Mouse (Mus musculus) testis, adult 2 months (tissue): ENCODE data around the gene 1700003E16Rik. TPM values are rescaled to one million over a fixed set of nuclear protein-coding genes. Genes with fewer than 3 reads are reported as not detected.

Experiments used
- H3K27ac ChIP-seq: fragments of 200-500 bp; 2 replicates; pipeline ENCODE4 v1.5.1; 2012; ENCODE audit warnings: low read depth, low read length; ENCODE audit not compliant: control insufficient read depth, insufficient read depth
- H3K27me3 ChIP-seq: fragments of 200-500 bp; 2 replicates; pipeline ENCODE4 v1.6.1; 2012; ENCODE audit warnings: mild to moderate bottlenecking, low read length, moderate library complexity; ENCODE audit not compliant: control insufficient read depth, insufficient read depth
- H3K36me3 ChIP-seq: fragments of 200-500 bp; 2 replicates; pipeline ENCODE4 v1.6.1; 2012; ENCODE audit warnings: mild to moderate bottlenecking, low read length; ENCODE audit not compliant: control insufficient read depth, insufficient read depth
- H3K4me1 ChIP-seq: fragments of 200-500 bp; 2 replicates; pipeline ENCODE4 v1.6.1; 2012; ENCODE audit warnings: low read length; ENCODE audit not compliant: control insufficient read depth, insufficient read depth
- H3K4me3 ChIP-seq: fragments of 200-500 bp; 2 replicates; pipeline ENCODE4 v1.5.1; 2012; ENCODE audit warnings: low read depth, mild to moderate bottlenecking, low read length, moderate library complexity, mixed read lengths; ENCODE audit not compliant: control insufficient read depth
- CTCF ChIP-seq: fragments of 200-500 bp; IDR thresholded peaks from 2 replicates; pipeline ENCODE4 v1.5.1; 2012; ENCODE audit warnings: low read depth, mild to moderate bottlenecking, inconsistent platforms, low read length, moderate library complexity; ENCODE audit not compliant: control insufficient read depth, insufficient read depth, insufficient replicate concordance
- POLR2A ChIP-seq: fragments of 200-500 bp; IDR thresholded peaks from 2 replicates; pipeline ENCODE4 v1.6.1; 2012; ENCODE audit warnings: low read depth, mild to moderate bottlenecking, inconsistent platforms, low read length, moderate library complexity; ENCODE audit not compliant: control insufficient read depth
- polyA plus RNA-seq: library from polyadenylated mRNA; depleted of rRNA; stranded (reverse); fragments of >200 nt; gene quantifications from 2 replicates; pipeline ENCODE4 v1.2.3, GENCODE M21; 2012

1700003E16Rik gene
- polyA plus RNA-seq, 1 experiment = 604 TPM

DNA sequence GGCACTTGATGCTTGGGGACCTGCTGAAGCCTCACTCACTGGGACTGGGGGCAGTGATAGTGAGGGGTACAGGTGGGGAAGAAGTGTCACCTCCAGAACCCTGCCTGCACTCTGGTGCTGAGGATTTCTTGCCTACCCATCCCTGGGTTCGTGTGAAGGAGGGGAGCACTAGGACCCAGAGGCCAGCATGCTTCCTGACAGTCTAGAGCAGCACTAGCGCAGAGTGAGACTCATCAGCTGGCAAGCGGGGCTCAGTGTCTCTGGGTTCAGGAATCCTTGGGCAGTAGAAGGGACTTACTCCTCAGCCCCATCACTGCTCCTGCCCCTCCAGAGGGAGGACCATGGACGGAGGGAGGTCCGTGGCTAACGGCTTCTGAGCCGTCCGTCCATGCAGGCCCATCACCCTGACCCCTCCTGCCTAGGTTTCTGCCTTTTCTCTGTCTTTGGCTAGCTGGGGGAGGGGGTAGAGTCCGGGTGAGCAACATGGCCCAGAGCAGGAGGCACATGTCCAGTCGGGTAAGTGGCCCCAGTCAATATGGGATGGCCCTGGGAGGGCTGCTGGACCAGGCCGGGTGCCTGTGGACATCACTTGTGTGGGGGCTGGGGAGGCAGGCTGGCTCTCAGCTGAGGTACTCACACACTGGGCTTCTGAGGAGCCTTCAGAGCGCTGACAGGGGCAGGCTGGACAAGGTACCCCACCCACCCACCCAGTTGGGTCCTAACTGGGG, 23.4 kb downstream of the 1700003E16Rik start:
- Histone ChIP-seq H3K27me3 (no peaks in the 10 kb centered on the region), H3K4me3 (no peak overlapping the region), H3K36me3 (peaks cover 2% of the 10 kb centered on the region), H3K4me1 (no peaks in the 10 kb centered on the region; the same call in 1 of the 2 replicates), H3K27ac (no peak overlapping the region)
- TF ChIP-seq POLR2A (no peak; the same call in 1 of the 2 replicates), CTCF (no peak)

DNA sequence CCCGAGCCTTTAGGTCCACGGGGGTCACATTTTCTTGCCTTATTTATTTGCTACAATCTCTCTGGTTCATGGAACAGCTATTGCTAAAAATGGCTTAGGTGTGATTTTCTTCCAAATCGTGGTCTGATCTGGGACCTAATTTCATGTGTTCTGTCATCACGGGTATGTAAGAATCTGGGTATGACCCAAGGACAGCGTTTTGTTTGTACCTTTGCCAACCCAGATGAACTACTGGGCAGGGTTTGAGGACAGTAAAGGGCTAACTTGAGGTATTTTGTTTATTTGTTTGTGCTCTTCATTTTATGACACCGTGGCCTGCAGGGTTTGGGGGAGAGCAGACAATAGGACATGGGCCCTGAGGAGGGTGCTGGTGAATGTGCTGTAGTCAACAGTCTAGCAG, 24.4 kb downstream of the 1700003E16Rik start:
- Histone ChIP-seq H3K4me1 (no peaks in the 10 kb centered on the region; the same call in none of the 2 replicates), H3K27ac (no peak overlapping the region), H3K27me3 (no peaks in the 10 kb centered on the region), H3K36me3 (peaks cover 2% of the 10 kb centered on the region), H3K4me3 (no peak overlapping the region)
- no peak for TF ChIP-seq POLR2A
- no peak for TF ChIP-seq CTCF

DNA sequence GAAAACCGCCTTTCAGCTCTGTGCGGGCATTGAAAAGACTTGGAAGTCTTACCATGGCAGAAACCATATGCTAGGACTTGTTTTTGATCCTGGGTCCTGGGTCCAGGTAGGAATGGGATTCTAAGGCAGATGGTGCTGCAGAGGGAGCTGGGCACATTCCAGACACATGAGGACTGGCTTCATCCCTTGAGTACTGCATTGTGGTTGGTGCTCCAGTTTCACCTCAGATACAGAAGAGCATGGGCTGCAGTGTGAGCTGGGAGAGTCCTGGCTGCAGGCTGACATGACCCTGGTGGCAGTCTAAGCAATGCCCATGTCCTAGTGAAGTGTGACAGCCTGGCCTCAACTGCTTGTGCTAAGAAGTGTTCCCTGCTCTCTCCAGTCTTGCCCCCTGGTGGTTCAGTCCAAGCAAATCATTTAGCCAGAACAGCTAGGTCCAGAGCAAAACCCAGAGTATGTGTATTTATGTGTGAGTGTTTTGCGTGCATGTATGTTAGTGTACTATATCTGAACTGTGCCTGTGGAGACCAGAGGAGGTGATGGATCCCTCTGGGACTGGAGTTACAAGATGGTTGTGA, 28.7 kb downstream of the 1700003E16Rik start:
- peak; percentile 33; the same call in 1 of the 2 replicates for TF ChIP-seq CTCF
- TF ChIP-seq POLR2A = no peak; the same call in 1 of the 2 replicates
- H3K4me1 ChIP-seq = peaks cover 4% of the 10 kb centered on the region; the same call in 1 of the 2 replicates
- H3K27me3 ChIP-seq = no peaks in the 10 kb centered on the region
- peaks cover 2% of the 10 kb centered on the region for H3K36me3 ChIP-seq
- no peak overlapping the region for H3K4me3 ChIP-seq
- no peak overlapping the region for H3K27ac ChIP-seq

DNA sequence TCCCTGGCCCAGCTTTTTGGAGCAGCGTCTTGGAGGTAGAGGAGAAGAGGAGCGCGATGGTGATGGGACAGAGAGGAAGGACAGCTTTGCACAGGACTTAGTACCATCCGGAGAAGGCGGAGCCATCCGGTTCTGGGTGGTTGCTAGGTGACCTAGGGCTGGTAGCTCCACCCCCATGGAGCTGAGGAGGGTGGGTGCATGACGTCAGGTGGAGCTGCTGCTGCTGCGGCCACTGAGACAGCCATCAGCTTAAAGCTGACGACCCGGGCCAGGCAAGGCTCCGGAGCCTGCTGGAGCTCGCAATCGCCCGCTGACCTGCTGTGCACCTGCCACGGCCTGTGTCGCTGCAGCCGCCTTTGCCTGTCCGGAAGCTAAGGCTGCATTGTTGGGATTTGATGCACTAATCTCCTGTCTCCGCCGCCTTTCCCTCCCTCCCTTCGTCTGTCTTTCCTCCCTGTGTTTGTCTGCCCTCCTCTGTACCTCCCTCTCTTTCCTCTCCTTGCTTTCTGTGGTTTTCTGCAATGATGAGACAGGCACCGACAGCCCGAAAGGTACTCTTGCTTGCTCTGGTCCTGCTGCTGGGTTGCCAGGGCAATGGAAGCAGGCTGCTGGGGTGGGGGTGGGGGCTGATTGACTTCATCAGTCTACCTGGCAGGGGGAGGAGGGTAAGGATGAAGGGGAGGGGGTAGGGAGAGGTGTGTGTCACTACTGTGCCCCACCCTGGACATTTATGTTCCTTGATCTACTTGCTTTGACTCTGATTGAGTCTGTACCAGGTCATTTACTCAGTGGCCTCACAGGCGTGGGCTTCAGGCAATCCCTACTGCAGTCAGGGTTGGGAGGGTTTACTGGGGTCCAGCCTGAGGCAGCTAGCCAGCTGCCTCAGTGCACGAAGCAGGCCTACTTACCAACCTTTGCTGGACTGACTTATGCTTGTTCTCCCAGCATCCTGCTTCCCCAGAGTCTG, 30.0 kb downstream of the 1700003E16Rik start:
- Histone ChIP-seq H3K4me3 (no peak overlapping the region; the same call in none of the 2 replicates), H3K27me3 (no peaks in the 10 kb centered on the region), H3K36me3 (peaks cover 2% of the 10 kb centered on the region), H3K27ac (no peak overlapping the region), H3K4me1 (peaks cover 4% of the 10 kb centered on the region; the same call in 1 of the 2 replicates)
- TF ChIP-seq POLR2A (no peak), CTCF (no peak)

DNA sequence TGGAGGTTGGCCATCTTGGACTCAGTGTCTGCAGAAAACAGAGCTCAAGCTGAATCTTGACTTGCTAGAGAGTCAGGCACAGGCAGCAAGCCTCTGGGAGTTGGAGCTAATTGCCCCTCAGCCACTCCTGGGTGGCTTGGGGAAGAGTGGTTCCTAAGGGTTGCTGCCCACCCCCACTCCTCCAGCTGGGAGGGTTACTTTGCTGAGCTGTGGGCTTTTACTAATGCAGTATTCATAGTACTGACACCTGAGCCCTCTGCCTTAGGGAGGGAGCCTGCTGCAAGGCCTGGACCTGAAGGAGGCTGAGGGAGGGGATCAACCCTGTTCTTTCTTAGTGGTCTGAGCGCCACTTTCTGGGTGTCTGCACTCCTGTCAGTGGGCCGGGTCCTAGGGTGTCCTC, 30.7 kb downstream of the 1700003E16Rik start:
- Histone ChIP-seq H3K4me1 (peaks cover 4% of the 10 kb centered on the region; the same call in 1 of the 2 replicates), H3K27ac (no peak overlapping the region), H3K36me3 (peaks cover 2% of the 10 kb centered on the region), H3K4me3 (no peak overlapping the region), H3K27me3 (no peaks in the 10 kb centered on the region)
- TF ChIP-seq CTCF = no peak
- no peak for TF ChIP-seq POLR2A

DNA sequence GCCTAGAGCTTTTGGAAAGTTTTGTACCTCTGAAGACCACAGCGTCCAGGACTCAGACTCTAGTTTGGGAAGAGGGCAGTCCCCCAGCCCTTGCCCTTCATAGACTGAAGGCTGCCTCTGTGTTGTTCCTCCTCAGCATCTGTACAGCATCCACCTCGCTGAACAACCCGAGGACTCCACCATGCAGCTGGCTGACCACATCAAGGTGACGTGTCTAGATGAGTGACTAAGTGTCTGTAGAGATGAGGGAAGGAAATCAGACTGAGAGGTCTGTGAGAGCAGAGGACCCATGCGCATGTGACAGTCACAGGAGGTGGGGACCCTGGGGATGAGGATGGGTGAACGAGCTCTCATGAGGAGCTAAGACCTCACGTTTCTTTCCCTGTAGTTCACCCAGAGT, 37.4 kb downstream of the 1700003E16Rik start:
- TF ChIP-seq POLR2A = no peak
- no peak for TF ChIP-seq CTCF
- Histone ChIP-seq H3K27ac (no peak overlapping the region), H3K36me3 (peaks cover 3% of the 10 kb centered on the region), H3K4me1 (no peaks in the 10 kb centered on the region), H3K27me3 (no peaks in the 10 kb centered on the region), H3K4me3 (no peak overlapping the region)

DNA sequence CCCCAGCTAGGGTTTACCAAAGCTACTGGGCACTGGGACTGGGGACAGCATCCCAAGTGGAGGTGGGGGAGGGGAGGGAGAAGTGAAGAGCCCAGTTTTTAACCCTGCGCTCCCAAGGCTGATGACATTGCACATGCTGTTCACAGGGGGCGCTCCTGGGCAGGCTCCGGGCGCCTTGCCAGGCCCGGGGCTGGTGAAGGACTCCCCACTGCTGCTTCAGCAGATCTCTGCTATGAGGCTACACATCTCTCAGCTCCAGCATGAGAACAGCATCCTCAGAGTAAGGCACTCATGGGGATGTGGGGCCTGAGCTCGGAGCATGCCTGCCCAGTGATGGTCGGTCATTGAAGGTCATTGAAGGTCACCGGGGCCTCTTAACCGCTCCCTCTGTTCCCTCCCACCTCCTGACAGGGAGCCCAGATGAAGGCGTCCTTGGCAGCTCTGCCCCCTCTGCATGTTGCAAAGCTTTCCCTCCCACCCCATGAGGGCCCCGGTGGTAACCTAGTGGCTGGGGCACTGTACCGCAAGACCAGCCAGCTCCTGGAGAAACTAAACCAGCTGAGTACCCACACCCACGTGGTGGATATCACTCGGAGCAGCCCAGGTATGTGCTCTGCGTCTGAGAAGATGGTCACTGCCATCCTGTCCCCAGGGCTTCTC, 41.3 kb downstream of the 1700003E16Rik start:
- no peak overlapping the region for H3K4me3 ChIP-seq
- H3K4me1 ChIP-seq = no peaks in the 10 kb centered on the region
- no peak for TF ChIP-seq POLR2A
- H3K27ac ChIP-seq = no peak overlapping the region
- no peaks in the 10 kb centered on the region for H3K27me3 ChIP-seq
- H3K36me3 ChIP-seq = peaks cover 3% of the 10 kb centered on the region
